Mouse (Mus musculus): Measurements from ENCODE around the gene Eif3c. TPM values are rescaled to one million over a fixed set of nuclear protein-coding genes. Genes with fewer than 3 reads are reported as not detected.

The Eif3c gene
- polyA plus RNA-seq, 1 experiment = 144 TPM

GRCm38 (mm10) chr7:126497966-126498365 is 68.2 kb downstream of the Eif3c start:
- Histone ChIP-seq H3K36me3 (ENCODE audit: control insufficient read depth, insufficient read depth, low read length) (peaks cover 26% of the 10 kb centered on the region), H3K4me3 (ENCODE audit: control insufficient read depth, low read depth, low read length) (no peak overlapping the region), H3K27me3 (ENCODE audit: control insufficient read depth, insufficient read depth, low read length) (no peaks in the 10 kb centered on the region), H3K27ac (ENCODE audit: control insufficient read depth, insufficient read depth, low read depth, low read length) (no peak overlapping the region), H3K4me1 (ENCODE audit: control insufficient read depth, insufficient read depth, low read length) (no peaks in the 10 kb centered on the region; the same call in 1 of the 2 replicates)
- TF ChIP-seq CTCF (IDR thresholded peaks at IDR 0.05; ENCODE audit: control insufficient read depth, insufficient read depth, insufficient replicate concordance, low read depth, low read length) = no peak
- no peak for TF ChIP-seq POLR2A (IDR thresholded peaks at IDR 0.05; ENCODE audit: control insufficient read depth, low read depth, low read length)

- H3K27ac ChIP-seq (ENCODE audit: control insufficient read depth, insufficient read depth, low read depth, low read length) = no peak overlapping the region
- peaks cover 23% of the 10 kb centered on the region for H3K36me3 ChIP-seq (ENCODE audit: control insufficient read depth, insufficient read depth, low read length)
- no peak for TF ChIP-seq CTCF (IDR thresholded peaks at IDR 0.05; ENCODE audit: control insufficient read depth, insufficient read depth, insufficient replicate concordance, low read depth, low read length)
- TF ChIP-seq POLR2A (IDR thresholded peaks at IDR 0.05; ENCODE audit: control insufficient read depth, low read depth, low read length) = no peak
Observed at GRCm38 (mm10) chr7:126496475-126496874, 69.7 kb downstream of the Eif3c start.

More at GRCm38 (mm10) chr7:126496475-126496874, 69.7 kb downstream of the Eif3c start:
- Histone ChIP-seq H3K4me3 (ENCODE audit: control insufficient read depth, low read depth, low read length) (no peak overlapping the region), H3K27me3 (ENCODE audit: control insufficient read depth, insufficient read depth, low read length) (no peaks in the 10 kb centered on the region), H3K4me1 (ENCODE audit: control insufficient read depth, insufficient read depth, low read length) (no peaks in the 10 kb centered on the region; the same call in 1 of the 2 replicates)

Other genes starting within 250 kb of the Eif3c start
- gene Lat, start 196.8 kb downstream of the Eif3c start, polyA plus RNA-seq (2012; rRNA removed) = 0.53 and 0.57 TPM in 2 replicates
- 30.9 and 44.2 TPM in 2 replicates for gene Spns1, start 189.0 kb downstream of the Eif3c start, polyA plus RNA-seq (2012; rRNA removed)
- gene Nfatc2ip, start 169.7 kb downstream of the Eif3c start, polyA plus RNA-seq (2012; rRNA removed) = 39.4 and 41.3 TPM in 2 replicates
- 1.8 TPM in 2 replicates for gene Cd19, start 151.5 kb downstream of the Eif3c start, polyA plus RNA-seq (2012; rRNA removed)
- 17.6 and 17.7 TPM in 2 replicates for gene Rabep2, start 137.7 kb downstream of the Eif3c start, polyA plus RNA-seq (2012; rRNA removed)
- 1.5 and 1.6 TPM in 2 replicates for gene Atp2a1, start 103.3 kb downstream of the Eif3c start, polyA plus RNA-seq (2012; rRNA removed)
- 39.2 and 41.1 TPM in 2 replicates for gene Sh2b1, start 91.0 kb downstream of the Eif3c start, polyA plus RNA-seq (2012; rRNA removed)
- gene Tufm, start 79.0 kb downstream of the Eif3c start, polyA plus RNA-seq (2012; rRNA removed) = 43.5 and 50.2 TPM in 2 replicates
- gene Atxn2l, start 63.0 kb downstream of the Eif3c start, polyA plus RNA-seq (2012; rRNA removed) = 666 and 681 TPM in 2 replicates
- 0.16 and 1.3 TPM in 2 replicates for gene Apobr, start 18.5 kb upstream of the Eif3c start, polyA plus RNA-seq (2012; rRNA removed)
- 34.9 and 42.7 TPM in 2 replicates for gene Cln3, start 19.4 kb upstream of the Eif3c start, polyA plus RNA-seq (2012; rRNA removed)
- gene Il27, start 28.5 kb upstream of the Eif3c start, polyA plus RNA-seq (2012; rRNA removed) = not detected in 2 replicates
- 1.4 and 2.6 TPM in 2 replicates for gene Nupr1, start 64.5 kb upstream of the Eif3c start, polyA plus RNA-seq (2012; rRNA removed)
- gene Sgf29, start 82.9 kb upstream of the Eif3c start, polyA plus RNA-seq (2012; rRNA removed) = 405 and 485 TPM in 2 replicates
- gene Sult1a1, start 110.0 kb upstream of the Eif3c start, polyA plus RNA-seq (2012; rRNA removed) = 5.8 and 7.1 TPM in 2 replicates
- 35.7 and 38.7 TPM in 2 replicates for gene Bola2, start 129.0 kb upstream of the Eif3c start, polyA plus RNA-seq (2012; rRNA removed)
- gene Slx1b, start 129.4 kb upstream of the Eif3c start, polyA plus RNA-seq (2012; rRNA removed) = 8.3 and 9.5 TPM in 2 replicates
- gene Coro1a, start 141.4 kb upstream of the Eif3c start, polyA plus RNA-seq (2012; rRNA removed) = 2.5 and 2.6 TPM in 2 replicates
- 337 and 349 TPM in 2 replicates for gene Mapk3, start 193.2 kb upstream of the Eif3c start, polyA plus RNA-seq (2012; rRNA removed)
- 3.5 and 3.9 TPM in 2 replicates for gene Gdpd3, start 199.9 kb upstream of the Eif3c start, polyA plus RNA-seq (2012; rRNA removed)
- 74.3 and 92.1 TPM in 2 replicates for gene Ypel3, start 210.5 kb upstream of the Eif3c start, polyA plus RNA-seq (2012; rRNA removed)
- 1.1 and 1.2 TPM in 2 replicates for gene Tbx6, start 215.1 kb upstream of the Eif3c start, polyA plus RNA-seq (2012; rRNA removed)
- gene Ppp4c, start 226.1 kb upstream of the Eif3c start, polyA plus RNA-seq (2012; rRNA removed) = 252 and 262 TPM in 2 replicates
- gene Fam57b, start 231.3 kb upstream of the Eif3c start, polyA plus RNA-seq (2012; rRNA removed) = 7.9 and 9.8 TPM in 2 replicates

All from testis, adult 2 months (tissue).